Mouse (Mus musculus) embryonic fibroblast, embryonic 13.5 days (primary cell): ENCODE measurements around the gene Hebp2.

Experiments used
- CTCF ChIP-seq: IDR thresholded peaks from 2 replicates; pipeline ENCODE4 v1.5.1; 2011; ENCODE audit warnings: mild to moderate bottlenecking, control low read depth, low read length, moderate library complexity, borderline replicate concordance; ENCODE audit not compliant: insufficient read depth
- POLR2A ChIP-seq: IDR thresholded peaks from 2 replicates; pipeline ENCODE4 v1.6.1; 2011; ENCODE audit warnings: low read depth, mild to moderate bottlenecking, control low read depth, low read length, moderate library complexity

GRCm38 (mm10) chr10:18536889-18537288, 9.0 kb downstream of the Hebp2 start:
- no peak for TF ChIP-seq POLR2A
- no peak for TF ChIP-seq CTCF
